Mouse (Mus musculus) MEL (cell line): ENCODE data around the gene Xndc1. TPM values are rescaled to one million over a fixed set of nuclear protein-coding genes. Genes with fewer than 3 reads are reported as not detected.

Experiments
- DNase-seq: peaks from one replicate; pipeline ENCODE4 v3.0.0; 2011; ENCODE audit warnings: low read depth, low spot score
- H3K27ac ChIP-seq: 2 replicates; pipeline ENCODE4 v1.5.1; 2012; ENCODE audit warnings: low read depth, mild to moderate bottlenecking, control low read depth, low read length, moderate library complexity; ENCODE audit not compliant: control insufficient read depth
- H3K27me3 ChIP-seq, 2 experiments: fragments of 150-350 bp in 1 of 2; sonication (generic) in 1 of 2; 2 replicates each; pipeline ENCODE4 v1.6.1; 2012; ENCODE audit warnings: low read length in 2 of 2, mild to moderate bottlenecking in 2 of 2, improper control_type of control experiment in 1 of 2, moderate library complexity in 1 of 2; ENCODE audit not compliant: insufficient read depth in 2 of 2, control insufficient read depth in 1 of 2
- H3K36me3 ChIP-seq, 2 experiments: 2 replicates each; pipeline ENCODE4 v1.6.1; 2012 to 2014; ENCODE audit warnings: low read length in 2 of 2, improper control_type of control experiment in 1 of 2, inconsistent platforms in 1 of 2, mild to moderate bottlenecking in 1 of 2; ENCODE audit not compliant: insufficient read depth in 2 of 2, control insufficient read depth in 1 of 2
- H3K4me1 ChIP-seq, 2 experiments: fragments of 150-350 bp in 1 of 2; sonication (generic) in 1 of 2; 2 replicates each; pipeline ENCODE4 v1.6.1; 2012; ENCODE audit warnings: low read length in 2 of 2, improper control_type of control experiment in 1 of 2, mild to moderate bottlenecking in 1 of 2; ENCODE audit not compliant: insufficient read depth in 2 of 2, control insufficient read depth in 1 of 2
- H3K4me3 ChIP-seq, 2 experiments: fragments of 150-350 bp in 1 of 2; sonication (generic) in 1 of 2; 2 replicates each; pipeline ENCODE4 v1.5.1; 2012; ENCODE audit warnings: low read depth in 2 of 2, low read length in 2 of 2, mild to moderate bottlenecking in 2 of 2, moderate library complexity in 2 of 2, control low read depth in 1 of 2, improper control_type of control experiment in 1 of 2; ENCODE audit not compliant: control insufficient read depth in 1 of 2, insufficient read depth in 1 of 2
- H3K79me2 ChIP-seq: 2 replicates; pipeline ENCODE4 v1.6.1; 2012; ENCODE audit warnings: mild to moderate bottlenecking, low read length, moderate library complexity; ENCODE audit not compliant: control insufficient read depth, poor library complexity, insufficient read depth
- H3K9ac ChIP-seq: 2 replicates; pipeline ENCODE4 v1.6.1; 2012; ENCODE audit warnings: low read depth, mild to moderate bottlenecking, control low read depth, low read length, moderate library complexity; ENCODE audit not compliant: control insufficient read depth, poor library complexity, severe bottlenecking
- H3K9me3 ChIP-seq: fragments of 150-350 bp; sonication (generic); replicated peaks from 2 replicates; pipeline ENCODE4 v1.6.1; 2012; ENCODE audit warnings: mild to moderate bottlenecking, low read length, improper control_type of control experiment, moderate library complexity; ENCODE audit not compliant: insufficient read depth
- E2F4 ChIP-seq: IDR thresholded peaks from 2 replicates; pipeline ENCODE4 v1.6.1; 2011; ENCODE audit warnings: low read depth, low read length, improper control_type of control experiment, borderline replicate concordance
- ELF1 ChIP-seq: IDR thresholded peaks from 2 replicates; pipeline ENCODE4 v1.6.1; 2014; ENCODE audit warnings: low read depth, mild to moderate bottlenecking, inconsistent platforms, low read length, improper control_type of control experiment, moderate library complexity
- EP300 ChIP-seq, 2 experiments: IDR thresholded peaks; 2 replicates each; pipeline ENCODE4 v1.6.1; 2011; ENCODE audit warnings: improper control_type of control experiment in 2 of 2, low read length in 2 of 2, low read depth in 1 of 2, mild to moderate bottlenecking in 1 of 2
- ETS1 ChIP-seq: IDR thresholded peaks from 2 replicates; pipeline ENCODE4 v1.6.1; 2012; ENCODE audit warnings: low read depth, mild to moderate bottlenecking, inconsistent platforms, low read length, improper control_type of control experiment, moderate library complexity
- HCFC1 ChIP-seq: IDR thresholded peaks from 2 replicates; pipeline ENCODE4 v1.6.1; 2012; ENCODE audit warnings: low read depth, mild to moderate bottlenecking, inconsistent platforms, low read length, improper control_type of control experiment, moderate library complexity
- JUND ChIP-seq: IDR thresholded peaks from 2 replicates; pipeline ENCODE4 v1.6.1; 2011; ENCODE audit warnings: low read depth, mild to moderate bottlenecking, improper control_type of control experiment, low read length
- KAT2A ChIP-seq: conservative IDR thresholded peaks from 2 replicates; pipeline ENCODE4 v1.6.1; 2012; ENCODE audit warnings: low read depth, low read length, improper control_type of control experiment, inconsistent platforms
- MAFK ChIP-seq: IDR thresholded peaks from 2 replicates; pipeline ENCODE4 v1.6.1; 2011; ENCODE audit warnings: low read depth, mild to moderate bottlenecking, low read length, improper control_type of control experiment, borderline replicate concordance
- MXI1 ChIP-seq: IDR thresholded peaks from 2 replicates; pipeline ENCODE4 v1.6.1; 2011; ENCODE audit warnings: mild to moderate bottlenecking, low read depth, low read length, improper control_type of control experiment
- NELFE ChIP-seq: IDR thresholded peaks from 2 replicates; pipeline ENCODE4 v1.6.1; 2011; ENCODE audit warnings: low read depth, low read length, improper control_type of control experiment
- POLR2AphosphoS2 ChIP-seq: IDR thresholded peaks from 2 replicates; pipeline ENCODE4 v1.6.1; 2011; ENCODE audit warnings: low read length, improper control_type of control experiment
- RCOR1 ChIP-seq: IDR thresholded peaks from 2 replicates; pipeline ENCODE4 v1.6.1; 2012; ENCODE audit warnings: low read depth, mild to moderate bottlenecking, inconsistent platforms, low read length, improper control_type of control experiment
- TBP ChIP-seq: IDR thresholded peaks from 2 replicates; pipeline ENCODE4 v1.8.0; 2011; ENCODE audit warnings: low read depth, low read length, improper control_type of control experiment
- USF1 ChIP-seq: IDR thresholded peaks from 2 replicates; pipeline ENCODE4 v1.6.1; 2014; ENCODE audit warnings: low read depth, mild to moderate bottlenecking, inconsistent platforms, low read length, improper control_type of control experiment, moderate library complexity
- ZKSCAN1 ChIP-seq: IDR thresholded peaks from 2 replicates; pipeline ENCODE4 v1.6.1; 2012; ENCODE audit warnings: low read depth, mild to moderate bottlenecking, inconsistent platforms, low read length, improper control_type of control experiment, moderate library complexity
- polyA plus RNA-seq, 2 experiments: library from polyadenylated mRNA; stranded (reverse) in 1 of 2; unstranded in 1 of 2; fragments of >175 nt in 1 of 2; fragments of >200 nt in 1 of 2; gene quantifications; 2 replicates each; pipeline versions ENCODE4 v1.2.1 to v1.2.4; 2012; ENCODE audit warnings: low replicate concordance in 2 of 2, low read depth in 1 of 2; ENCODE audit not compliant: insufficient read length in 2 of 2, insufficient read depth in 1 of 2, missing spikeins in 1 of 2
- total RNA-seq: library from RNA; depleted of rRNA; stranded (reverse); fragments of 300-350 nt; gene quantifications from 2 replicates; pipeline ENCODE4 v1.2.3, GENCODE M21; 2012

Xndc1 gene
- total and polyA plus RNA-seq, 3 experiments = 16.6 to 30.0 TPM; not detected in 1

- TF ChIP-seq MXI1 = no peak
- TF ChIP-seq TBP = no peak
- peak; percentile 60; the same call in 1 of the 2 replicates for TF ChIP-seq USF1
- Histone ChIP-seq H3K4me3 (no peak overlapping the region), H3K9ac (no peak overlapping the region), H3K79me2 (no peaks in the 10 kb centered on the region), H3K9me3 (no peaks in the 10 kb centered on the region), H3K27me3 (no peaks in the 10 kb centered on the region), H3K27ac (no peak overlapping the region), H3K36me3 (peaks cover 0 to 3% of the 10 kb centered on the region in 2 experiments; a peak in 1 of 4 replicates), H3K4me1 (peaks cover 6 to 9% of the 10 kb centered on the region in 2 experiments)
- no peak for DNase-seq
Observed at GRCm38 (mm10) chr7:102099760-102100661, 34.7 kb downstream of the Xndc1 start.

- TF ChIP-seq ELF1 (no peak), TBP (no peak), ZKSCAN1 (no peak), JUND (no peak), POLR2AphosphoS2 (no peak), EP300 (IDR thresholded peaks at IDR 0.05; ENCODE audit: low read depth in 1 of 2, low read length in 2 of 2) (no peak), E2F4 (no peak), ETS1 (no peak), MAFK (no peak), NELFE (no peak), KAT2A (no peak), RCOR1 (no peak), HCFC1 (no peak)
- H3K27ac ChIP-seq = no peak overlapping the region
- H3K27me3 ChIP-seq = no peaks in the 10 kb centered on the region
- DNase-seq = no peak
- H3K79me2 ChIP-seq = no peaks in the 10 kb centered on the region
- peaks cover 0 to 3% of the 10 kb centered on the region in 2 experiments; a peak in 1 of 4 replicates for H3K36me3 ChIP-seq
- H3K4me1 ChIP-seq = peaks cover 6 to 9% of the 10 kb centered on the region in 2 experiments
- H3K9me3 ChIP-seq = no peaks in the 10 kb centered on the region
- no peak overlapping the region for H3K9ac ChIP-seq
- no peak overlapping the region for H3K4me3 ChIP-seq
Observed at GRCm38 (mm10) chr7:102100868-102101267, 35.6 kb downstream of the Xndc1 start.
